Mouse (Mus musculus) stomach, postnatal 0 days (tissue): ENCODE data around the gene Ern2. TPM values are rescaled to one million over a fixed set of nuclear protein-coding genes. Genes with fewer than 3 reads are reported as not detected.

Source experiments
- ATAC-seq: fragments of 200-750 bp; cut with Nextera tagmentation; 2 replicates; pipeline ENCODE4 v1.8.0; 2017; ENCODE audit not compliant: low FRiP score, low TSS enrichment
- DNase-seq: peaks from one replicate; pipeline ENCODE4 v3.0.0-alpha.2; 2016; ENCODE audit warnings: low spot score
- H3K27ac ChIP-seq: fragments of 300-500 bp; sonication (generic); replicated peaks from 2 replicates; pipeline ENCODE4 v1.5.1; 2014; ENCODE audit warnings: mild to moderate bottlenecking, control low read depth
- H3K27me3 ChIP-seq: fragments of 300-500 bp; sonication (generic); 2 replicates; pipeline ENCODE4 v1.6.1; 2014; ENCODE audit warnings: low read length; ENCODE audit not compliant: control insufficient read depth, insufficient read depth
- H3K36me3 ChIP-seq: fragments of 300-500 bp; sonication (generic); 2 replicates; pipeline ENCODE4 v1.6.1; 2014; ENCODE audit warnings: low read length, mixed read lengths; ENCODE audit not compliant: control insufficient read depth, insufficient read depth
- H3K4me1 ChIP-seq: fragments of 300-500 bp; sonication (generic); replicated peaks from 2 replicates; pipeline ENCODE4 v1.6.1; 2014; ENCODE audit warnings: antibody characterized with exemption; ENCODE audit not compliant: control insufficient read depth, insufficient read depth
- H3K4me2 ChIP-seq: fragments of 300-500 bp; sonication (generic); replicated peaks from 2 replicates; pipeline ENCODE4 v1.6.1; 2014; ENCODE audit warnings: low read depth, mild to moderate bottlenecking, control low read depth, moderate library complexity
- H3K4me3 ChIP-seq: fragments of 300-500 bp; sonication (generic); 2 replicates; pipeline ENCODE4 v1.5.1; 2014; ENCODE audit warnings: low read depth, low read length, control low read depth
- H3K9ac ChIP-seq: fragments of 300-500 bp; sonication (generic); 2 replicates; pipeline ENCODE4 v1.6.1; 2014; ENCODE audit warnings: mild to moderate bottlenecking, low read length, control low read depth, mixed read lengths
- H3K9me3 ChIP-seq: fragments of 300-500 bp; sonication (generic); 2 replicates; pipeline ENCODE4 v1.6.1; 2016; ENCODE audit warnings: low read length; ENCODE audit not compliant: control insufficient read depth
- CTCF ChIP-seq: IDR thresholded peaks from 2 replicates; pipeline ENCODE4 v1.5.1; 2016; ENCODE audit warnings: antibody characterized with exemption, low read depth, mild to moderate bottlenecking, moderate library complexity
- EP300 ChIP-seq: optimal IDR thresholded peaks from 2 replicates; pipeline ENCODE3; 2016; ENCODE audit warnings: antibody characterized with exemption
- WGBS: fragments of 180-500 bp; shearing (Covaris S2); extraction: QIAGEN DNeasy Blood & Tissue Kit; methylation state at CpG from one replicate; pipeline ENCODE4 v1.1.7; 2014; 5-methylcytosine and 5-hydroxymethylcytosine counted together
- polyA plus RNA-seq: library from polyadenylated mRNA; unstranded; fragments of >200 nt; fragmentation: Nextera tagmentation; extraction: Ambion mirVana; gene quantifications from 2 replicates; pipeline ENCODE4 v1.2.1, GENCODE M21; 2015

Gene Ern2
- polyA plus RNA-seq, 1 experiment from 2014 or later: 33.5 TPM

- no peak for TF ChIP-seq CTCF
- TF ChIP-seq EP300: no peak
- Histone ChIP-seq H3K4me1 (no peaks in the 10 kb centered on the region), H3K27me3 (no peaks in the 10 kb centered on the region), H3K36me3 (no peaks in the 10 kb centered on the region), H3K4me3 (no peak overlapping the region), H3K9ac (no peak overlapping the region), H3K27ac (no peak overlapping the region), H3K4me2 (no peak overlapping the region), H3K9me3 (no peaks in the 10 kb centered on the region)
- WGBS: 73% methylated on average over 9 of the region's 9 CpGs
- ATAC-seq (peak; percentile 80), DNase-seq (peak; percentile 33)
Measured at GRCm38 (mm10) chr7:122196771-122197170, 10.8 kb upstream of the Ern2 start.

DNA sequence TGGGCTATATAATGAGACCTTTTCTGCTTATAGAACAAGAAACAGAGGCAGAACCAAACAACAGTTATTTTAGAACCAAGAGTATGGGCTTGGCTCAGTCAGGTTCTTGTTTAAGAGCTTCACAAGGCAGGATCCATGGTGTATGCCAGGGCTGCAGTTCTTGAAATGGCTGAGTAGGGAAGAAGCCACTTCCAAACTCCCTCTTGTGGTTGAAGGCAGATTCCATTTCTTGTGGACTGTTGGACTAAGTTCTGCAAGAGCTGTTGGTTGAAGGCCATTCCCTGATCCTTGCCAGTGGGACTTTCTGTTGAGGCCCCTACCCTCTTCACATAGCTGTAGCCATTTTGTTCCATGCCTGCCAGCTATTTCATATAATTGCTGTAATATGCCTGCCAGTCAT, 7.9 kb upstream of the Ern2 start:
- Histone ChIP-seq H3K4me3 (no peak overlapping the region), H3K9me3 (no peaks in the 10 kb centered on the region), H3K9ac (no peak overlapping the region), H3K27ac (no peak overlapping the region), H3K36me3 (no peaks in the 10 kb centered on the region), H3K4me1 (no peaks in the 10 kb centered on the region), H3K27me3 (no peaks in the 10 kb centered on the region), H3K4me2 (no peak overlapping the region)
- TF ChIP-seq EP300 (no peak), CTCF (peak; percentile 62)
- ATAC-seq (no peak), DNase-seq (no peak)

DNA sequence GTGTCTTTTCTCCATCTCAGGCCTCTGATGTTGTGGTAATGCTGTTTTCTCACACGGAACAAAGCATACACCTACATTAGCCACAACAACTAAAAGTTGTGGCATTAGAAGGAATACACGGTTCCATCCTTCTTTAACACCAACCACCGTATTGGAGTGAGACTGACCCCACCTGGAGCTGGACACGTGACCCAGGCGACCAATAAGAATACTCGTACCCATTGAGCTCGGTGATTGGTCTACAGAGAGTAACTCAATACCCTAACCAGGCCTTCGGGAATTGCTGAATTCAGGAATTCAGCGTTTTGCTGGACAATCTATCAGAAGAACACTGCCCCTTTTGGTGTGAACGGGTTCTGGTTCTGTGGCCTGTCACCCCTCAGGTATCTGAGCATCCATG, 5.1 kb upstream of the Ern2 start:
- Histone ChIP-seq H3K4me3 (no peak overlapping the region), H3K36me3 (no peaks in the 10 kb centered on the region), H3K27ac (no peak overlapping the region), H3K27me3 (no peaks in the 10 kb centered on the region), H3K4me2 (no peak overlapping the region), H3K4me1 (no peaks in the 10 kb centered on the region), H3K9me3 (no peaks in the 10 kb centered on the region), H3K9ac (no peak overlapping the region)
- TF ChIP-seq EP300: no peak
- no peak for TF ChIP-seq CTCF
- no peak for DNase-seq
- ATAC-seq: no peak
- WGBS: 64% methylated on average over 10 of the region's 10 CpGs

- no peak overlapping the region for H3K4me2 ChIP-seq
- H3K4me3 ChIP-seq: no peak overlapping the region
- H3K9me3 ChIP-seq: no peaks in the 10 kb centered on the region
- no peaks in the 10 kb centered on the region for H3K27me3 ChIP-seq
- peak; percentile 85 for DNase-seq
- peak; percentile 87 for TF ChIP-seq CTCF
- TF ChIP-seq EP300: no peak
- H3K36me3 ChIP-seq: no peaks in the 10 kb centered on the region
- WGBS: 32% methylated on average over 7 of the region's 7 CpGs
- no peaks in the 10 kb centered on the region for H3K4me1 ChIP-seq
- ATAC-seq: no peak; the same call in 1 of the 2 replicates
- no peak overlapping the region for H3K9ac ChIP-seq
- no peak overlapping the region for H3K27ac ChIP-seq
Measured at GRCm38 (mm10) chr7:122189484-122189883, 3.5 kb upstream of the Ern2 start.

DNA sequence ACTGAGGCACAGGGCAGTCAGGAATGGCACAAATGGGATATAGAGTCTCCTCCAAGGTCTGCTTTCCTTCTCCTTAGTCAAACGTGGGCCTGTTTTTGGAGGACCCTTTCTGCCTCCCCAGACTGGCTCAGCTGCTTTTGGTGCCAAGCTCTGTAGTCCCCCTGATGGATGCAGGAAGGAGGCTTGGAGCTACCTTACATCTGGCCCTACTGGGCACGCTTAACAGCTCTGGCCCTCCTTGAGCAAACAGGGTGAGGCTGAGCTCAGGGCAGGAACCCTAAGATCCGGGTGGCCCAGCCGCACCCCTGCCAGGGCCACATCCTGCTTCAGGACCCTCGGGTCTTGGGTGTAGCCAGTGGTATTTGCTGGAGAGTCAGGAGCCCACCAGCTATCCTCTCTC, 1.4 kb downstream of the Ern2 start:
- Histone ChIP-seq H3K27me3 (no peaks in the 10 kb centered on the region), H3K36me3 (no peaks in the 10 kb centered on the region), H3K4me1 (no peaks in the 10 kb centered on the region), H3K4me3 (peak overlapping the region; percentile 12; the same call in 1 of the 2 replicates), H3K9me3 (no peaks in the 10 kb centered on the region), H3K9ac (no peak overlapping the region), H3K27ac (peak overlapping the region; percentile 65), H3K4me2 (peak overlapping the region; percentile 42)
- peak; percentile 83 for DNase-seq
- peak; percentile 89 for ATAC-seq
- TF ChIP-seq CTCF (0 out of 2 replicates have a peak, but pooled peaks have one; percentile 9), EP300 (no peak)
- WGBS: 40% methylated on average over 5 of the region's 5 CpGs

- no peak overlapping the region for H3K4me3 ChIP-seq
- DNase-seq (no peak), ATAC-seq (no peak)
- H3K9ac ChIP-seq: no peak overlapping the region
- TF ChIP-seq EP300: no peak
- no peaks in the 10 kb centered on the region for H3K9me3 ChIP-seq
- H3K36me3 ChIP-seq: no peaks in the 10 kb centered on the region
- no peak overlapping the region for H3K4me2 ChIP-seq
- no peak overlapping the region for H3K27ac ChIP-seq
- no peaks in the 10 kb centered on the region for H3K27me3 ChIP-seq
- no peaks in the 10 kb centered on the region for H3K4me1 ChIP-seq
- 88% methylated on average over 7 of the region's 7 CpGs for WGBS
Measured at GRCm38 (mm10) chr7:122180720-122181119, 5.3 kb downstream of the Ern2 start.
